Mouse (Mus musculus) hindbrain, embryonic 11.5 days (tissue): ENCODE measurements around the gene Fmn2. TPM values are rescaled to one million over a fixed set of nuclear protein-coding genes. Genes with fewer than 3 reads are reported as not detected.
A peak's percentile ranks its signal among the peaks of the same experiment; 100 is the strongest.

ENCODE experiments used
- ATAC-seq: fragments of 200-750 bp; cut with Nextera tagmentation; 2 replicates; pipeline ENCODE4 v1.8.0; 2017; ENCODE audit warnings: mild to moderate bottlenecking, moderate TSS enrichment, moderate library complexity; ENCODE audit not compliant: low FRiP score
- DNase-seq: peaks from one replicate; pipeline ENCODE4 v3.0.0-alpha.2; 2015; ENCODE audit warnings: low spot score
- H3K27ac ChIP-seq: fragments of 300-500 bp; sonication (generic); 2 replicates; pipeline ENCODE4 v1.5.1; 2014; ENCODE audit warnings: mild to moderate bottlenecking, low read depth, low read length
- H3K27me3 ChIP-seq: fragments of 300-500 bp; sonication (generic); 2 replicates; pipeline ENCODE4 v1.6.1; 2014; ENCODE audit warnings: mild to moderate bottlenecking, low read length, moderate library complexity, mixed read lengths; ENCODE audit not compliant: control insufficient read depth, insufficient read depth
- H3K36me3 ChIP-seq: fragments of 300-500 bp; sonication (generic); 2 replicates; pipeline ENCODE4 v1.6.1; 2014; ENCODE audit warnings: mild to moderate bottlenecking, low read length, moderate library complexity, mixed read lengths; ENCODE audit not compliant: control insufficient read depth, insufficient read depth
- H3K4me1 ChIP-seq: fragments of 300-500 bp; sonication (generic); replicated peaks from 2 replicates; pipeline ENCODE4 v1.6.1; 2014; ENCODE audit warnings: low read length, mixed read lengths; ENCODE audit not compliant: control insufficient read depth, insufficient read depth
- H3K4me2 ChIP-seq: fragments of 300-500 bp; sonication (generic); replicated peaks from 2 replicates; pipeline ENCODE4 v1.6.1; 2014; ENCODE audit warnings: mild to moderate bottlenecking, low read depth, low read length
- H3K4me3 ChIP-seq: fragments of 300-500 bp; sonication (generic); 2 replicates; pipeline ENCODE4 v1.5.1; 2014; ENCODE audit warnings: low read depth, low read length
- H3K9ac ChIP-seq: fragments of 300-500 bp; sonication (generic); 2 replicates; pipeline ENCODE4 v1.6.1; 2014; ENCODE audit warnings: low read depth, low read length
- H3K9me3 ChIP-seq: fragments of 300-500 bp; sonication (generic); 2 replicates; pipeline ENCODE4 v1.6.1; 2016; ENCODE audit warnings: low read length; ENCODE audit not compliant: control insufficient read depth
- WGBS: fragments of 180-500 bp; shearing (Covaris S2); extraction: QIAGEN DNeasy Blood & Tissue Kit; methylation state at CpG from one replicate; pipeline ENCODE4 v1.1.7; 2014; 5-methylcytosine and 5-hydroxymethylcytosine counted together
- polyA plus RNA-seq: library from polyadenylated mRNA; unstranded; fragments of >200 nt; fragmentation: Nextera tagmentation; extraction: Ambion mirVana; gene quantifications from 2 replicates; pipeline ENCODE4 v1.2.1, GENCODE M21; 2014

Fmn2 gene
- polyA plus RNA-seq, 1 experiment from 2014 or later: 11.3 TPM

GRCm38 (mm10) chr1:174636291-174636690 lies 134.7 kb downstream of the Fmn2 start:
- no peak for ATAC-seq
- WGBS: 98% methylated on average over 4 of the region's 4 CpGs
- no peaks in the 10 kb centered on the region for H3K27me3 ChIP-seq

GRCm38 (mm10) chr1:174637564-174638085 lies 136.0 kb downstream of the Fmn2 start:
- no peak overlapping the region for H3K9ac ChIP-seq
- ATAC-seq: no peak
- WGBS: 67% methylated on average over 6 of the region's 6 CpGs
- no peak overlapping the region for H3K4me2 ChIP-seq
- H3K4me1 ChIP-seq: no peaks in the 10 kb centered on the region
- no peaks in the 10 kb centered on the region for H3K9me3 ChIP-seq
- H3K36me3 ChIP-seq: no peaks in the 10 kb centered on the region
- DNase-seq: no peak
- no peak overlapping the region for H3K4me3 ChIP-seq
- H3K27me3 ChIP-seq: no peaks in the 10 kb centered on the region
- no peak overlapping the region for H3K27ac ChIP-seq

More at GRCm38 (mm10) chr1:174636291-174636690, 134.7 kb downstream of the Fmn2 start:
- H3K9me3 ChIP-seq: no peaks in the 10 kb centered on the region
- H3K27ac ChIP-seq: no peak overlapping the region
- no peaks in the 10 kb centered on the region for H3K36me3 ChIP-seq
- no peaks in the 10 kb centered on the region for H3K4me1 ChIP-seq
- H3K9ac ChIP-seq: no peak overlapping the region
- no peak overlapping the region for H3K4me2 ChIP-seq
- DNase-seq: no peak
- H3K4me3 ChIP-seq: no peak overlapping the region

- Histone ChIP-seq H3K4me1 (no peaks in the 10 kb centered on the region), H3K9me3 (no peaks in the 10 kb centered on the region), H3K4me2 (no peak overlapping the region), H3K36me3 (no peaks in the 10 kb centered on the region), H3K9ac (no peak overlapping the region), H3K27ac (no peak overlapping the region), H3K4me3 (no peak overlapping the region), H3K27me3 (no peaks in the 10 kb centered on the region)
- ATAC-seq (no peak), DNase-seq (no peak)
- WGBS: 87% methylated on average over 1 of the region's 1 CpGs
Measured at GRCm38 (mm10) chr1:174640901-174641300, 139.3 kb downstream of the Fmn2 start.

GRCm38 (mm10) chr1:174643431-174644010 lies 141.9 kb downstream of the Fmn2 start:
- no peak overlapping the region for H3K4me2 ChIP-seq
- no peak overlapping the region for H3K27ac ChIP-seq
- no peaks in the 10 kb centered on the region for H3K9me3 ChIP-seq
- no peaks in the 10 kb centered on the region for H3K27me3 ChIP-seq
- ATAC-seq (peak; percentile 63; the same call in 1 of the 2 replicates), DNase-seq (no peak)
- WGBS: 65% methylated on average over 5 of the region's 5 CpGs
- H3K36me3 ChIP-seq: no peaks in the 10 kb centered on the region
- no peak overlapping the region for H3K4me3 ChIP-seq
- H3K4me1 ChIP-seq: no peaks in the 10 kb centered on the region
- no peak overlapping the region for H3K9ac ChIP-seq

GRCm38 (mm10) chr1:174649421-174649826 lies 147.8 kb downstream of the Fmn2 start:
- H3K27ac ChIP-seq: peak overlapping the region; percentile 47; the same call in 1 of the 2 replicates
- no peak overlapping the region for H3K4me2 ChIP-seq
- H3K36me3 ChIP-seq: no peaks in the 10 kb centered on the region
- DNase-seq (peak; percentile 25), ATAC-seq (peak; percentile 56)
- H3K4me1 ChIP-seq: no peaks in the 10 kb centered on the region
- H3K9ac ChIP-seq: no peak overlapping the region
- no peaks in the 10 kb centered on the region for H3K9me3 ChIP-seq
- H3K27me3 ChIP-seq: no peaks in the 10 kb centered on the region
- H3K4me3 ChIP-seq: no peak overlapping the region
- 52% methylated on average over 11 of the region's 11 CpGs for WGBS

GRCm38 (mm10) chr1:174654565-174654964 lies 152.9 kb downstream of the Fmn2 start:
- H3K4me3 ChIP-seq: no peak overlapping the region
- no peak for DNase-seq
- H3K27ac ChIP-seq: no peak overlapping the region
- ATAC-seq: no peak
- no peak overlapping the region for H3K4me2 ChIP-seq
- H3K36me3 ChIP-seq: no peaks in the 10 kb centered on the region
- no peak overlapping the region for H3K9ac ChIP-seq
- no peaks in the 10 kb centered on the region for H3K4me1 ChIP-seq
- no peaks in the 10 kb centered on the region for H3K27me3 ChIP-seq
- H3K9me3 ChIP-seq: no peaks in the 10 kb centered on the region
- 71% methylated on average over 5 of the region's 5 CpGs for WGBS

GRCm38 (mm10) chr1:174655354-174655753 lies 153.7 kb downstream of the Fmn2 start:
- no peak overlapping the region for H3K4me3 ChIP-seq
- 73% methylated on average over 9 of the region's 9 CpGs for WGBS
- no peak for ATAC-seq

GRCm38 (mm10) chr1:174656554-174656953 lies 154.9 kb downstream of the Fmn2 start:
- H3K27ac ChIP-seq: no peak overlapping the region
- H3K9ac ChIP-seq: no peak overlapping the region
- H3K27me3 ChIP-seq: no peaks in the 10 kb centered on the region
- H3K36me3 ChIP-seq: no peaks in the 10 kb centered on the region
- 91% methylated on average over 4 of the region's 4 CpGs for WGBS
- no peaks in the 10 kb centered on the region for H3K4me1 ChIP-seq
- ATAC-seq: no peak
- DNase-seq: no peak
- H3K4me2 ChIP-seq: no peak overlapping the region
- H3K9me3 ChIP-seq: no peaks in the 10 kb centered on the region
- no peak overlapping the region for H3K4me3 ChIP-seq

More at GRCm38 (mm10) chr1:174655354-174655753, 153.7 kb downstream of the Fmn2 start:
- Histone ChIP-seq H3K27ac (no peak overlapping the region), H3K4me1 (no peaks in the 10 kb centered on the region), H3K36me3 (no peaks in the 10 kb centered on the region), H3K9me3 (no peaks in the 10 kb centered on the region), H3K4me2 (no peak overlapping the region), H3K9ac (no peak overlapping the region), H3K27me3 (no peaks in the 10 kb centered on the region)
- no peak for DNase-seq
